Mouse (Mus musculus) ovary, adult 2 months (tissue): ENCODE data around the gene Sdc4. TPM values are rescaled to one million over a fixed set of nuclear protein-coding genes. Genes with fewer than 3 reads are reported as not detected.

Experiments
- polyA plus RNA-seq: library from polyadenylated mRNA; depleted of rRNA; stranded (reverse); fragments of >200 nt; gene quantifications from 2 replicates; pipeline ENCODE4 v1.2.3, GENCODE M21; 2012; rRNA removed

The Sdc4 gene
- 58.9 and 68.8 TPM in 2 replicates for polyA plus RNA-seq

DNA sequence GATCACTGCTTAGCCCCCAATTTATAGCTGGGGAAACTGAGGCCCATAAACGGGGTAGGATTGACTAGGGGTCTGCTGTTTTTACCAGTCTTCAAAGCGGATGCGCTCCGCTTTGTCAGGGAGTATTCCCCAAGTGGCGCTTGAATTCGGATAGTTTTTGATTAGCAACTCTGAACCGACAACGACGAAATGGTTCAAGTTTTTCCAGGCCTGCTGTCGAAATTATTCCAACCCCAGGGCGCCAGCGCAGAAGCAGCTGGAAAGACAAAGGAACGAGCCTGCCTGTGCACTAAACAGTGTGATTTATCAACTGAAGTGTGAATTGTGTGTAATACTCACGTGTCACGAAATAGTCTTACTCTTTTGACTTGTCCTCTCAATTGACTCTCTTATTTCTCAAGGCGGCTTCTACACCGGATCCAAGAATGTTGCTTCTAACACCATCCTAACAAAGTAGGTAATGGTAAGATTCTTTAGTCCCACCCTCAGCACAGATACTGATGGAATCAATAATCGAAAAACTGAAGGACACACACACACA is at the start of gene Sdc4:
Gene Sdc4 (minus strand): TSS at position 428 of the 541 bp plus-strand sequence.

DNA sequence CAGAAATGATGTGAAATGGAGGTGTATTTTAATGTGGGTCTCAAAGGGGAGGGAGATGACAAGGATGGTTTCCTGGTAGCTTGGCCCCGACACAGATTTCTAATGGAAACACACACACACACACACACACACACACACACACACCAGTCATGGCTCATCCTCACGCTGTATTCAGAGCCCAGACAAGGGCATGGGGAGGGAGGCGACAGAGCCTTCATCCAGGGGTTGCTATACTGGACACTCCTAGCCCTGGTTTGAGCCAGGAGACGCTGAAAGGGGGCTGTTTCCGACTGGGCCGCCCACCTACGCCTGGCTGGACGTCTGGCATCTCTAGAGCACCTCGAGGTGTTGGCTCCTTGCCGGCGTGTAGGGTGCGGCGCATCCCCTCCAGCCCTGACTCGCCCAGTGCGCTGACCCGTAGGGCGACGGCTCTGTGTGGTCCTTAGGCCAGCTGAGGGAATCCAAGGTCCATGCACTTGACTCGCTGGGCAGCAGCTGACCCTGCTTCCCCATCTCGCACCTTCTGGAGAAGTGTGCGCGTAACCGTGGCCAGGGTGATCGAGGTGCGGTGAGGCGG is 42.1 kb upstream of the Sdc4 start, which contains the start of gene Dbndd2:
Gene Dbndd2 (plus strand): TSS at position 426 of the 577 bp plus-strand sequence.

DNA sequence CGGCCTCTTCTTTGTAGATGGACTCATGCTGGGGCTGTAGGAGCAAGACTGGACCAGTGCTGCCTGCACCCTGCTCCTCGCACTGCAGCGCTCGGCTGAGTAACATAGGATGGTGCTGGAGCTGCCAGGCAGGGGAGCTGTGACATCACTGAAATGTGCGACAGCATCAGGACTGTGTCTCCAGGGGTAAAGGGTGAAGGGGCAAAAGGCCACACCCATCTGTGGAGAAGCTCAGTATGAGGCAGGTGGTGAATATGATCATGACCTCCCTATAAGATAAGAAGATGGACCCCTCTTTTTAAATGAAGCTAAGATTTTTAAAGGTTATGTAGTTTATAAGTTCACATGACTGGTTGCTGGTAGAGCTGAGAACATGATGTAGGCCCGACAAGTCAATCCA is 29.9 kb upstream of the Sdc4 start, which contains the start of gene Trp53tg5:
Gene Trp53tg5 (minus strand): TSS at position 101 of the 400 bp plus-strand sequence.

DNA sequence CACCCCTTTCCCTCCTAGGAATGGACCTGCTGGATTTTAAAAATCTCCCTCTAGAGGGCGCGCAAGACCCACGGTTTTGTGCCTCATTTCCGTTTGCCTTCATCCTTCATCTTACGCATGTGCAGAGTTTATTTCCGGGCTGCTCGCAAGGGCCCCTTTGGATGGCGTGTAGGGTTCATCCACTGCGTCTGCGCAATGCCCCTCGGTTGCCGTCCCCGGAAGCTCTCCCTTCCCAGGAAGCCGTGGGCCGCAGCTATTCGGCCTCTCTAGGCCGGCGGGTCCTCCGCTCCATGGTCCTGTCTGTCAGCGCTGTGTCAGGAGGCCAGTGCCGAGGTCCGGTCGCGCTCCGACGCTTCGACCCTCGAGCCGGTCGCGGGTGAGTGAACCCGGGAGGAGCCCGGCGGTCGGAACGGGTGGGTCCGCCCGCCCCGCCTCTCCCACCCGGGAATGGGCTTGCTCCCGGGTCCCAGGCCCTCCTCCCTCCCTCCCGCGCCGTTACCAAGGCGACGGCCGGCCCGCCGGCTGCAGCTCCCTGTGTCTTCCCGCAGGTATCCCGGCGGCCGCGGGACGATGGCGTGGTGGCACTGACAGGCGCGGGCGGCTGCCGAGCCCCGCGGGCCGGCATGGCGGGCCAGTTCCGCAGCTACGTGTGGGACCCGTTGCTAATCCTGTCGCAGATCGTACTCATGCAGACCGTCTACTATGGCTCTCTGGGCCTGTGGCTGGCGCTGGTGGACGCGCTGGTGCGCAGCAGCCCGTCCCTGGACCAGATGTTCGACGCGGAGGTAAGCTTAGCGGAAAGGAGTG is 17.3 kb upstream of the Sdc4 start, which contains the start of gene Gm20458:
Gene Gm20458 (plus strand): TSS at position 223 of the 807 bp plus-strand sequence.

DNA sequence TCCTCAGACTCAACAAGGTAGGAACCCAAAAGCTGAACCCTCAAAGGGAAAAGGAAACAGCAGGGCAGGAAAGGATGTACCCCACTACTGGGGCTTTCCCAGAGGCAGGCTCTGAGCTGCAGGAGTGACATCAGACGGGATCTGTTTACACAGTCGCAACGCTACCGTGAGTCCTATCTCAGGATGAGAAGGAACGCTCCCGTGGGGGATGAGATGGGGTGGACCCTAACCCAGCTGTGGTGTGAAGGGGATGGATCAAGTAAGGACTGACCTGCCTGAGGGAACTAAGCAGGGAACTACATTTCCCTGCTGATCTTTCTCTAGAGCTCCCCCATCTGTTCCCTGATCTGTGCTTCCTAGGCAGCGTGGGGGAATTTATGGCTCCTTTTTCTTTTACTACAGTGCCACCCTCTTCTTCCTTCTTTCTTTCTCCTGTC is 13.2 kb upstream of the Sdc4 start, which contains the start of gene Sys1:
Gene Sys1 (plus strand): TSS at position 101 of the 437 bp plus-strand sequence.

DNA sequence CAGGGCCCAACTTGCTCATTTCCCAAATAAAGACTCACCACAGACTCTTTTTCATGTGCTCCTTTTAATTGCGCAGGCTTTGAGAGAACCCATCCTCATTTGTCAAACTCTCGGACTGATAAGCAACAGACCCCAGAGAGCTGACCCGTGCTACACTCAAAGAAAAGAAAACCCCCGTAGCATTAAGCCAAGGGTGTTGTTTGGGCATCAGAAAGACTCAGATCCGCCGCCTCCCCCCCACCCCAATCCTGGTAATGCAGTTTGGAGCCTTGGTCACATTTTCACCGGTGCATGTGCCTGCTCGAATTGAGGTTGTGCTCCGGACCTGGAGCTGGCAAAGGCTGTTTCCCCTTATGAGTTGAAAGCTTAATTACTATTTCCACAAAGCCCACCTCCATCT is 38.6 kb downstream of the Sdc4 start, which contains the start of gene Matn4:
Gene Matn4 (minus strand): TSS at position 101 of the 400 bp plus-strand sequence.

DNA sequence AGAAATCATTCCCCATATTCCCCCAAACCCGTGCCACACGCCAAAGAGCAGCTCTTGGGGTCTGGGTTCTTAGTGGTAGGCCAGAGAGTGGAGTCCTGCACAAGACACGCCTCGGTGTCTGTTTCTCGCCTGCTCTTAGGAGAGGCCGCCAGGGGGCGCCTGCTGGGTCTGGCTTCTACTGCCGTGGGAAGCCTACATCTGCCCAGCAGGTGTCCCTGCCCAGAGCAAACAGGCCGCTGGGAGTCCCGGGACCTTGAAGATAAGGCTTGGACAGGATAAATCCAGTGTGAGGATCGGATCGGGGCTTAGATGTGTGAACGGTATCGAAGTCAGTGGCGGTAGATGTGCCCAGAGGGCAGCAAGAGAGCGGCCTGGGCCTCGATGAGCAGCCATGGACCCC is 40.8 kb downstream of the Sdc4 start, which contains the start of gene Rbpjl:
Gene Rbpjl (plus strand): TSS at position 236 of the 400 bp plus-strand sequence.

DNA sequence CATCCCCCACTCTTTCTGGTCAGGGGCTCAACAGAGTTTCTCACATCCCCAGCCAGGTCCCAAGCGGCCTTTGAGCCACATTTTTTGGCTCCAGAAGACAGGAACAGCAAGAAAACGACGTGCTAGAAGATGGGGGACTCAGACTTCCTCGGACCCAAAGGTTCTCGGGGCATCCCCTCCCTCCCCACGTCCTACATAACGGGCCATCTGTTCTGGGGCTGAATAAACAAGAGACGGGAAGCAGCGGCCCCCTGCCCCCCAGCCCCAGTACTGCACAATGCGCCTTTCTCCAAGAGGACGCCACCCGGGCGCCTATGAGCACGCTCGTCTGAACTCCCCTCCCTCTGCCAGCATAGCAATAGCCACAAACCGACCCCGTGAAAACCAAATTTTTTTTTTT is 54.7 kb downstream of the Sdc4 start, which contains the start of gene Slpi:
Gene Slpi (minus strand): TSS at position 76 of the 400 bp plus-strand sequence.

Other genes with a start within 250 kb of the Sdc4 start
- gene Wfdc15a, start 243.8 kb downstream of the Sdc4 start, polyA plus RNA-seq = not detected in 2 replicates
- gene Wfdc15b, start 222.2 kb downstream of the Sdc4 start, polyA plus RNA-seq = 8.0 and 12.6 TPM in 2 replicates
- gene Svs2, start 205.4 kb downstream of the Sdc4 start, polyA plus RNA-seq = not detected in 2 replicates
- gene Svs3b, start 187.2 kb downstream of the Sdc4 start, polyA plus RNA-seq = not detected in 2 replicates
- gene Svs4, start 165.4 kb downstream of the Sdc4 start, polyA plus RNA-seq = not detected in 2 replicates
- gene Svs3a, start 154.6 kb downstream of the Sdc4 start, polyA plus RNA-seq = not detected in 2 replicates
- gene Svs6, start 127.1 kb downstream of the Sdc4 start, polyA plus RNA-seq = not detected in 2 replicates
- gene Svs5, start 111.1 kb downstream of the Sdc4 start, polyA plus RNA-seq = 0.37 TPM in 1 of 2 replicates, not detected in the other
- gene Slpi, start 54.8 kb downstream of the Sdc4 start, polyA plus RNA-seq = 13.5 and 15.4 TPM in 2 replicates
- 0.08 TPM in 1 of 2 replicates, not detected in the other for gene Rbpjl, start 40.7 kb downstream of the Sdc4 start, polyA plus RNA-seq
- 0.45 and 0.52 TPM in 2 replicates for gene Matn4, start 38.7 kb downstream of the Sdc4 start, polyA plus RNA-seq
- 190 and 302 TPM in 2 replicates for gene Sys1, start 13.1 kb upstream of the Sdc4 start, polyA plus RNA-seq
- 92.2 and 115 TPM in 2 replicates for gene Gm20458, start 17.1 kb upstream of the Sdc4 start, polyA plus RNA-seq
- gene Trp53tg5, start 29.8 kb upstream of the Sdc4 start, polyA plus RNA-seq = not detected in 2 replicates
- 82.7 and 94.8 TPM in 2 replicates for gene Dbndd2, start 42.2 kb upstream of the Sdc4 start, polyA plus RNA-seq
- gene Pigt, start 53.6 kb upstream of the Sdc4 start, polyA plus RNA-seq = 211 and 273 TPM in 2 replicates
- gene Wfdc2, start 118.5 kb upstream of the Sdc4 start, polyA plus RNA-seq = 222 and 266 TPM in 2 replicates
- not detected in 2 replicates for gene Spint3, start 129.6 kb upstream of the Sdc4 start, polyA plus RNA-seq
- 1.2 TPM in 2 replicates for gene Wfdc6a, start 141.6 kb upstream of the Sdc4 start, polyA plus RNA-seq
- 1.6 and 1.7 TPM in 2 replicates for gene Eppin, start 149.7 kb upstream of the Sdc4 start, polyA plus RNA-seq
- gene Wfdc6b, start 169.6 kb upstream of the Sdc4 start, polyA plus RNA-seq = 0.36 and 0.62 TPM in 2 replicates
- 1.0 and 1.4 TPM in 2 replicates for gene Wfdc8, start 169.7 kb upstream of the Sdc4 start, polyA plus RNA-seq
- 0.33 TPM in 1 of 2 replicates, not detected in the other for gene Wfdc16, start 194.9 kb upstream of the Sdc4 start, polyA plus RNA-seq
- 44.5 and 78.3 TPM in 2 replicates for gene Wfdc10, start 212.2 kb upstream of the Sdc4 start, polyA plus RNA-seq
- gene Wfdc9, start 212.7 kb upstream of the Sdc4 start, polyA plus RNA-seq = not detected in 2 replicates
- gene Wfdc11, start 230.2 kb upstream of the Sdc4 start, polyA plus RNA-seq = not detected in 2 replicates
- 0.49 and 0.74 TPM in 2 replicates for gene Wfdc13, start 241.2 kb upstream of the Sdc4 start, polyA plus RNA-seq